Mouse (Mus musculus) hindbrain, postnatal 0 days (tissue): ENCODE data around the gene Myh7. TPM values are rescaled to one million over a fixed set of nuclear protein-coding genes. Genes with fewer than 3 reads are reported as not detected.

Source experiments
- ATAC-seq: fragments of 200-750 bp; cut with Nextera tagmentation; 2 replicates; pipeline ENCODE4 v1.8.0; 2017; ENCODE audit warnings: mild to moderate bottlenecking, moderate TSS enrichment, moderate library complexity
- DNase-seq: peaks from one replicate; pipeline ENCODE4 v3.0.0-alpha.2; 2015; ENCODE audit warnings: low spot score
- H3K27ac ChIP-seq: fragments of 300-500 bp; sonication (generic); 2 replicates; pipeline ENCODE4 v1.5.1; 2014; ENCODE audit warnings: mild to moderate bottlenecking
- H3K27me3 ChIP-seq: fragments of 300-500 bp; sonication (generic); 2 replicates; pipeline ENCODE4 v1.6.1; 2014; ENCODE audit warnings: low read length, mixed read lengths; ENCODE audit not compliant: insufficient read depth
- H3K36me3 ChIP-seq: fragments of 300-500 bp; sonication (generic); 2 replicates; pipeline ENCODE4 v1.6.1; 2014; ENCODE audit warnings: low read length, mixed read lengths; ENCODE audit not compliant: insufficient read depth
- H3K4me1 ChIP-seq: fragments of 300-500 bp; sonication (generic); 2 replicates; pipeline ENCODE4 v1.6.1; 2014; ENCODE audit warnings: antibody characterized with exemption, low read length, mixed read lengths; ENCODE audit not compliant: insufficient read depth
- H3K4me2 ChIP-seq: fragments of 300-500 bp; sonication (generic); 2 replicates; pipeline ENCODE4 v1.6.1; 2014; ENCODE audit warnings: low read depth, mild to moderate bottlenecking, low read length, moderate library complexity, mixed read lengths
- H3K4me3 ChIP-seq: fragments of 300-500 bp; sonication (generic); 2 replicates; pipeline ENCODE4 v1.5.1; 2014; ENCODE audit warnings: low read length
- H3K9ac ChIP-seq: fragments of 300-500 bp; sonication (generic); replicated peaks from 2 replicates; pipeline ENCODE4 v1.6.1; 2014; ENCODE audit warnings: mild to moderate bottlenecking, low read length, moderate library complexity, mixed read lengths
- H3K9me3 ChIP-seq: fragments of 300-500 bp; sonication (generic); 2 replicates; pipeline ENCODE4 v1.6.1; 2016; ENCODE audit warnings: low read length, mixed read lengths
- CTCF ChIP-seq: IDR thresholded peaks from 2 replicates; pipeline ENCODE4 v1.5.1; 2016; ENCODE audit warnings: antibody characterized with exemption, control low read depth, low read depth
- WGBS: fragments of 180-500 bp; shearing (Covaris S2); extraction: QIAGEN DNeasy Blood & Tissue Kit; methylation state at CpG from one replicate; pipeline ENCODE4 v1.1.7; 2014; 5-methylcytosine and 5-hydroxymethylcytosine counted together
- polyA plus RNA-seq: library from polyadenylated mRNA; unstranded; fragments of >200 nt; fragmentation: Nextera tagmentation; extraction: Ambion mirVana; gene quantifications from 2 replicates; pipeline ENCODE4 v1.2.1, GENCODE M21; 2015
- total RNA-seq: library from RNA; depleted of rRNA; stranded (reverse); fragments of >200 nt; gene quantifications from 2 replicates; pipeline ENCODE4 v1.2.3, GENCODE M21; 2014

Myh7 gene
- total and polyA plus RNA-seq, 2 experiments from 2014 or later: 2.0 to 8.6 TPM

GRCm38 (mm10) chr14:55005967-55006366, 11.5 kb upstream of the Myh7 start:
- ATAC-seq: no peak
- Histone ChIP-seq H3K9ac (no peak overlapping the region), H3K27ac (no peak overlapping the region), H3K36me3 (no peaks in the 10 kb centered on the region), H3K4me2 (no peak overlapping the region), H3K4me3 (no peak overlapping the region), H3K4me1 (no peaks in the 10 kb centered on the region), H3K27me3 (no peaks in the 10 kb centered on the region), H3K9me3 (no peaks in the 10 kb centered on the region)
- TF ChIP-seq CTCF: no peak
- DNase-seq: no peak
- 78% methylated on average over 8 of the region's 8 CpGs for WGBS

DNA sequence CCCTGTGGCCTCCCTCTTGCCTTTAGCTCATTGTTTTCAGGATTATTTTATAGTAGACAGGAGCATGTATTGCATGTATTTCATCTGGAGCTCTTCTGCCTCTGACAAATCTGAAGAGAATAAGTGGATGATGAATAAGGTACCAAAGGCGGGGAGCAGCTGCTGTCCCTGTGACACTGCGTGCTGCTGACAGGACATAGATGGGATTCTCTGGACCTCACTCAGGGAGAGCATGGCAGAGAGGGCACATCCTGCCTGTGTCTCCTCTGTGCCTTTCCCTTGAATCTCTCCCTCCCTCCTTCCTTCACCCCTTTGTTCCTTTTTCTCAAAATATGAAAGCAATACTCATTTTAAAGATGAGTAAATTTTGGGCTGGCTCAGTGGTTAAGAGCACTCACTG, 11.1 kb upstream of the Myh7 start:
- Histone ChIP-seq H3K9ac (no peak overlapping the region), H3K4me3 (no peak overlapping the region), H3K4me2 (no peak overlapping the region), H3K27me3 (no peaks in the 10 kb centered on the region), H3K27ac (no peak overlapping the region), H3K36me3 (no peaks in the 10 kb centered on the region), H3K4me1 (no peaks in the 10 kb centered on the region), H3K9me3 (no peaks in the 10 kb centered on the region)
- TF ChIP-seq CTCF: no peak
- ATAC-seq (no peak), DNase-seq (no peak)
- WGBS: 78% methylated on average over 2 of the region's 2 CpGs

- ATAC-seq (peak; percentile 34; the same call in 1 of the 2 replicates), DNase-seq (no peak)
- H3K9ac ChIP-seq: no peak overlapping the region
- no peak overlapping the region for H3K27ac ChIP-seq
- H3K9me3 ChIP-seq: no peaks in the 10 kb centered on the region
- H3K4me1 ChIP-seq: no peaks in the 10 kb centered on the region
- no peak for TF ChIP-seq CTCF
- H3K4me3 ChIP-seq: no peak overlapping the region
- no peaks in the 10 kb centered on the region for H3K27me3 ChIP-seq
- 71% methylated on average over 18 of the region's 18 CpGs for WGBS
- H3K36me3 ChIP-seq: no peaks in the 10 kb centered on the region
- no peak overlapping the region for H3K4me2 ChIP-seq
Measured at GRCm38 (mm10) chr14:55003878-55004855, 9.7 kb upstream of the Myh7 start.

GRCm38 (mm10) chr14:55002687-55003120, 8.3 kb upstream of the Myh7 start:
- WGBS: 63% methylated on average over 7 of the region's 7 CpGs
- H3K4me1 ChIP-seq: no peaks in the 10 kb centered on the region
- no peak overlapping the region for H3K27ac ChIP-seq
- ATAC-seq (no peak), DNase-seq (no peak)
- TF ChIP-seq CTCF: no peak
- no peak overlapping the region for H3K4me2 ChIP-seq
- H3K36me3 ChIP-seq: no peaks in the 10 kb centered on the region
- no peaks in the 10 kb centered on the region for H3K9me3 ChIP-seq
- no peaks in the 10 kb centered on the region for H3K27me3 ChIP-seq
- no peak overlapping the region for H3K9ac ChIP-seq
- no peak overlapping the region for H3K4me3 ChIP-seq

GRCm38 (mm10) chr14:55001938-55002686, 7.7 kb upstream of the Myh7 start:
- H3K27me3 ChIP-seq: no peaks in the 10 kb centered on the region

DNA sequence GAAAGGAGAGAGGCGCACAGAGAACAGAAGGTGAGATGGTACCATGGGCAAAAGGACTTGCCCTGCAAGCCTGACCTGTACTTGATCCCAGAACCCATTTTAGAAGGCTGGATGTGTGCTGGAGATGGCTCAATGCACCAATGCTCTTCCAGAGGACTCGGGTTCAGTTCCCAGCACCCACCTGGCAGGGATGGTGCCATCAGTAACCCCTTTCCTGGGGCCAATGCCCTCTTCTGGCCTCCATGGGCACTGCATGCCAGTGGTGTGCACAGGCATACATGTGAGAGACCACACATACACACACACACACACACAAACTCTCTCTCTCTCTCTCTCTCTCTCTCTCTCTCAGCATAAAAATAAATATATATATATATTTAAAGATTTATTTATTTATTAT, 7.0 kb upstream of the Myh7 start:
- Histone ChIP-seq H3K9ac (no peak overlapping the region), H3K9me3 (no peaks in the 10 kb centered on the region), H3K4me1 (no peaks in the 10 kb centered on the region), H3K36me3 (no peaks in the 10 kb centered on the region), H3K27ac (no peak overlapping the region), H3K4me3 (no peak overlapping the region), H3K27me3 (no peaks in the 10 kb centered on the region), H3K4me2 (no peak overlapping the region)
- 100% methylated on average over 2 of the region's 2 CpGs for WGBS
- no peak for TF ChIP-seq CTCF
- DNase-seq (no peak), ATAC-seq (no peak)

More at GRCm38 (mm10) chr14:55001938-55002686, 7.7 kb upstream of the Myh7 start:
- WGBS: 50% methylated on average over 12 of the region's 12 CpGs
- H3K9ac ChIP-seq: no peak overlapping the region
- H3K36me3 ChIP-seq: no peaks in the 10 kb centered on the region
- H3K4me3 ChIP-seq: no peak overlapping the region
- H3K27ac ChIP-seq: no peak overlapping the region
- ATAC-seq (no peak), DNase-seq (no peak)
- no peak for TF ChIP-seq CTCF
- H3K4me1 ChIP-seq: no peaks in the 10 kb centered on the region
- no peak overlapping the region for H3K4me2 ChIP-seq
- no peaks in the 10 kb centered on the region for H3K9me3 ChIP-seq
